Mouse (Mus musculus) gastrocnemius, postnatal 25 days (tissue): ENCODE measurements at regions not wholly inside any gene's neighbourhood (a gene's known extent, or its start where the extent isn't known, plus 50 kb on each side); places are given as distances from the start of the nearest gene placed in this dataset.

Experiments
- DNase-seq: peaks from one replicate; pipeline ENCODE4 v3.0.0; 2022

GRCm38 (mm10) chr10:17659575-17659974, 63.4 kb upstream of the Cited2 start:
- no peak for DNase-seq

GRCm38 (mm10) chr10:17660836-17661452, 62.1 kb upstream of the Cited2 start:
- DNase-seq = no peak

DNA sequence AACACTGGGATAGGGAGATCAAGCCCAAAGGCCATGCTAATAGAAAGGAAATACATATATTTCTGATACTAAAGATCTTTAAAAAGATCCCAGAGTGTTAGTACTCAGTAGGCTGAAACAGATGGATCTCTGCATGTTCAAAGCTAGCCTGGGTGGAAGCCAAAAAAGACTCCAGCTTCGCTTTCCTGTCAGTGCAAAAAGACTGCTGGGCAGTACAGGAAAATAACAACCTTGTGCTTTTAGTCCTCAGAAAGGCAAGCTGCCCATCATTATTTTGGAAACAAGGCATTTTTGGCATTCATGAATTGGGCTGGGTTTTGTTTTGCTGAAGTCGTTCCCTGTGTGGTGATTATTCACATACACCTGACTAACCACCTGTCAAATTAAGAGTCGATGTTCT, 56.9 kb upstream of the Cited2 start:
- no peak for DNase-seq

DNA sequence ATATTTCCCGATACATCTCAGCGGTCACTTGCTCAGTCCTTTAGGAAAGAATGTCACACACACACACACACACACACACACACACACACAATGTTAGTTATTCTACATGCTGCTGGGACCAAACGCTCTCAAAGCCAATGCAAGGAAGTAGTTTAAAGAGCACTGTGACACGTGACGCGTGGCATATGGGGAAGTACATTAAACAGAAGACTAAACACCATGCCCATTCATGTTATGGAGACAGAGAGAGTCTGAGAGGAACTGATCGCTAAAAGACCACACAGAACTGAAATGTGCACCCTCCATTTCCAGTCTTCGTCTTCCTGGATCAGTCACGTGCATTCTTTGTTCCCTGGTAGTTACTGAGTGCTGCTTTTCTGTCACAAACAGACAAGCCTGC, 53.6 kb upstream of the Cited2 start:
- no peak for DNase-seq
